In the genomic region with DNA sequence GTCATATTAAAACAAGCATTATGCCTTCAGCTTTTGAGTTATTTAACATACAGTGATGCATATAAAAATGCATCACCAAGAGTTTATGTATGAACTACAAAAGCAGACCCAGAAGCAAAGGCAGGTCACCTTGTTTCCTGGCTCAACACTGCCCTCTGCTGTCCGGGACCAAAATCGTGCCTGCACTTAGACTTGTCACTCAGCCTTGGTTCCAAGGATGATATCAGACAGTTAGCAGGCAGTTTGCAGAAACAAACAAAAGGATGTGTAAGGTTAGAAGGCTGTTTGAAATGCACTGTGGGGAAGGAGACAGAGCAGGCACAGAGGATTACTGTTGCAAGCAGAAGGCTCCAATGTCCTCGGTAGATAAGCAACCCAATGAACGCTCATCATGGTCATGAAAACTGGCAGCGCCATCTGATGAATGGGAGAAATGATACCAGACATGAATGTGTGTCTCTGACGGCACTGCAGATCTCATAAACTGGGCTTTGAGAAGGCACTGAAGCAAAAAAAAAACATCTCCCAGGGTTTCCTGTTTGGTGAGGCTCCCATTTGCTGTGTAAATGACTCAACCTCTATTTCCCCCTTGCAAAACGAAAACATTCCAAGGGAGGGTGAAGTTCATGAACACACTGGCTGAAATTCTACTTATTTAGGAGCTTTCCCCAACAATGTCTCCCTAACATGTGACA, we compare ENCODE assay signal across 8 mouse cellular contexts.
A peak's percentile ranks its signal among the peaks of the same experiment; 100 is the strongest.
DNase-seq lines count a peak whose midpoint lies in the region; ATAC-seq and TF ChIP-seq lines count a peak whose summit lies in the region.

No protein-coding gene starts in this region.

- CTCF ChIA-PET in Patski (lab: Charles Lee) = interaction anchor here (1.0 to 2.8 kb wide), 8 partner anchors 9 to 575 kb away, joined by 3 to 12 read pairs (median 4); partner anchors contain the start of gene Fgf7

- in situ Hi-C loops in Patski (cut with MboI; ENCODE audit: low pct_unique_long_range_greater_than_20kb) = loop anchor here (5.0 to 10.0 kb wide), 4 partner anchors 162 to 466 kb away; partner anchors contain the start of gene Fgf7

- peak; percentile 95 for TF ChIP-seq CTCF in Patski (IDR thresholded peaks at IDR 0.05)
- peak; percentile 89 for TF ChIP-seq CTCF in cerebellum, adult 2 months (IDR thresholded peaks at IDR 0.05; ENCODE audit: borderline replicate concordance, insufficient read depth, low read depth, low read length)
- TF ChIP-seq CTCF in left cerebral cortex, adult 2 months (IDR thresholded peaks at IDR 0.05) = peak; percentile 92

- peak; percentile 86 for ATAC-seq in Patski
- peak; percentile 94 for ATAC-seq in frontal cortex, adult (ENCODE audit: low TSS enrichment)
- peak; percentile 74 for ATAC-seq in hindbrain, embryonic 16.5 days

- POLR2A ChIA-PET in Patski (lab: Charles Lee) = no interaction called here

- H3K9ac ChIP-seq in hindbrain, embryonic 16.5 days (ENCODE audit: low read depth, low read length) = no peak overlapping the region

- 52% methylated on average over 7 of the region's 7 CpGs for WGBS in cerebellum, adult 2 months
- 55% methylated on average over 7 of the region's 7 CpGs for WGBS in hindbrain, embryonic 16.5 days

- DNase-seq in Patski (ENCODE audit: low read depth, low spot score) = peak; percentile 94
- DNase-seq in cerebellum, adult 2 months = peak; percentile 34 to 60
- DNase-seq in left cerebral cortex, adult 2 months (ENCODE audit: extremely low spot score in 1 of 2, low spot score in 2 of 2) = peak; percentile 69 to 80
- DNase-seq in right cerebral cortex, postnatal 14 days = peak; percentile 82
- peak; percentile 82 for DNase-seq in urinary bladder, postnatal 25 days (ENCODE audit: low spot score)

- intact Hi-C loops in left cerebral cortex, adult 2 months (cut with DNase I) = loop anchor here (1.0 to 5.0 kb wide), 3 partner anchors 356 to 701 kb away; no protein-coding TSS in a partner anchor

- H3K9me3 ChIP-seq in hindbrain, embryonic 16.5 days (ENCODE audit: control insufficient read depth, low read length) = no peaks in the 10 kb centered on the region
- no peaks in the 10 kb centered on the region for H3K9me3 ChIP-seq in megakaryocyte, embryonic 14.5 days

- no peak overlapping the region for H3K27ac ChIP-seq in cerebellum, adult 2 months (ENCODE audit: insufficient read depth, low read length)
- no peak overlapping the region for H3K27ac ChIP-seq in hindbrain, embryonic 16.5 days (ENCODE audit: low read depth, low read length)
- H3K27ac ChIP-seq in left cerebral cortex, adult 2 months = no peak overlapping the region

- no peaks in the 10 kb centered on the region for H3K4me1 ChIP-seq in cerebellum, adult 2 months (ENCODE audit: control insufficient read depth, insufficient read depth, low read length)
- no peaks in the 10 kb centered on the region for H3K4me1 ChIP-seq in hindbrain, embryonic 16.5 days (ENCODE audit: control insufficient read depth, insufficient read depth, low read depth, low read length)
- H3K4me1 ChIP-seq in megakaryocyte, embryonic 14.5 days = peaks cover 35% of the 10 kb centered on the region

- TF ChIP-seq POLR2A in cerebellum, adult 2 months (IDR thresholded peaks at IDR 0.05; ENCODE audit: borderline replicate concordance, insufficient read depth, low read length) = no peak

- H3K27me3 ChIP-seq in Patski = no peaks in the 10 kb centered on the region
- H3K27me3 ChIP-seq in cerebellum, adult 2 months (ENCODE audit: control insufficient read depth, insufficient read depth, low read length) = no peaks in the 10 kb centered on the region
- H3K27me3 ChIP-seq in hindbrain, embryonic 16.5 days (replicated peaks; ENCODE audit: control insufficient read depth, insufficient read depth, low read length) = no peaks in the 10 kb centered on the region
- H3K27me3 ChIP-seq in megakaryocyte, embryonic 14.5 days (replicated peaks) = no peaks in the 10 kb centered on the region

- H3K36me3 ChIP-seq in hindbrain, embryonic 16.5 days (ENCODE audit: control insufficient read depth, insufficient read depth, low read length) = no peaks in the 10 kb centered on the region
- no peaks in the 10 kb centered on the region for H3K36me3 ChIP-seq in megakaryocyte, embryonic 14.5 days (replicated peaks; ENCODE audit: low read length)

- no peak overlapping the region for H3K4me2 ChIP-seq in hindbrain, embryonic 16.5 days (ENCODE audit: low read length)

- no peak overlapping the region for H3K4me3 ChIP-seq in cerebellum, adult 2 months (replicated peaks; ENCODE audit: insufficient read depth, low read depth, low read length)
- H3K4me3 ChIP-seq in hindbrain, embryonic 16.5 days (ENCODE audit: low read length) = no peak overlapping the region
- H3K4me3 ChIP-seq in left cerebral cortex, adult 2 months = no peak overlapping the region
- peak overlapping the region; percentile 70 for H3K4me3 ChIP-seq in megakaryocyte, embryonic 14.5 days (replicated peaks)
